Mouse (Mus musculus): ENCODE measurements around the gene Kansl3.

Gene Kansl3

DNA sequence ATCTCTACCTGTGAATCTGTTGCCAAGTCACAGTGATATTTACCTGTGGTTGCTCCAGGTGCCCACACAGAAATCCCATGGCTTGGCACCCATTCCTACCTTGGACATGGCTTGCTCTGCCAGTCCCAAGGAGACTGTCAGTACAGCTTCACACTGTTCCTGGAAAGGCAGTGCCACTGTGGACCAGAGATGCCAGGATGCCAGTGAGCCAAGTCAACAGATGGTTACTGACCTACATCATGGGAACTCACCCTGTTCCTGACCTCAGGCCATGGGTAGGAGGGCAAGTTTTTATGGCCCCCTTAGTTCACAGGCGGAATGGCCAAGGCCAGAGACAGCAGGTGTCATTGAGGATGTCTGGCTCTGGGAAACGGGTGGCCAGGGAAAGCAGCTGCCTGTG is 47.8 kb downstream of the Kansl3 start:
- no peak for DNase-seq

DNA sequence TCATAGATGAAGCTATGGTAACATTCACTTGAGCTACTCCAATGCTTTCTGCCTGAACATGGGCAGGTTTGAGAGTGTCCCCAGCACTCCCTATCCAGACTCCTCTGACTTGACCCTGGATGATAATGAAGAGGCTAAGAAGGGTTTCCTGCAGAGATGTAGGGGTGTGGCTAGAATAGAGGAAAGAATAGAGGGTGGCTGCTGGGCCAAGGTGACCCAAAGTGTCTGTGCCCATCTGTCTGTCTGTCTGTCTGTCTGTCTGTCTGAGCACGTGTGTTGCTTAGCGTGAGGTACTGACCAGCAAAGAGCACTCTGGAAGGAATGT is 53.2 kb downstream of the Kansl3 start:
- DNase-seq, result no peak

DNA sequence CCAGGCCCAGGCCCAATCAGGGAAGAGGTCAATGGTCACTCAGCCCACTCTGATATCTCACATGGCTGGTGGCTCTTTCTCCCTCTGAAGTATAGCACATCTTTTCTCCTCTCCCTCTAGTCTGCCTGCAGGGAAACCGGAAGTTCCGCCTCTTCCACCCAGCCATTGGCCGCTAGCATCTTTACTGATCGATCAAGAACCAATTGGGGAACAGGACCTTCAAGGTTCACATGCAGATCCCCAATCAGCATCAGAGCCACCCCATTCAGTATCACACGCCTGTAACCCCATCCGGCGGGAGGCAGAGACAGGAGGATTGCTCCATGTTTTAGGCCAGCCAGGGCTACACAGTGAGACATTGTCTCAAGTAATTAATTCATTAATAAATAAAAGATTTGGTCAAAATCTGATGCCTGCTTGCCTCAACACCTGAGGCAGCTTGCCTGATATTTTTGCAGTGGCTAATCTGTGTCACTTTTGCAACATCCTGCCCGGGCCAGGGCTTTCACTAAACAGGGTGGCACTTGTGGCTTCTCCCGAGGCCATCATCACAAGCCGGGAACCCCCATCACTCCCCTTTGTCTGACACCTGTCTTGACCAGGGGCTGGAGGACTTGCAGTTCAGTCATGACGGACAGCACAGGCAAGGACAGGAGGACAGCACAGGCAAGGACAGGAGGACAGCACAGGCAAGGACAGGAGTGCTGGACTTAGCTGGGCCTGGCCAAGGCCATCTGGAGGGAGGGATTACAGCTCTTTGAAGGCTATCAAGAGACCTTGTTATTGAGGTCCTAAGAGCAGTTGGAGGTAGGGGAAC is 53.8 kb downstream of the Kansl3 start:
- no peak for DNase-seq

DNA sequence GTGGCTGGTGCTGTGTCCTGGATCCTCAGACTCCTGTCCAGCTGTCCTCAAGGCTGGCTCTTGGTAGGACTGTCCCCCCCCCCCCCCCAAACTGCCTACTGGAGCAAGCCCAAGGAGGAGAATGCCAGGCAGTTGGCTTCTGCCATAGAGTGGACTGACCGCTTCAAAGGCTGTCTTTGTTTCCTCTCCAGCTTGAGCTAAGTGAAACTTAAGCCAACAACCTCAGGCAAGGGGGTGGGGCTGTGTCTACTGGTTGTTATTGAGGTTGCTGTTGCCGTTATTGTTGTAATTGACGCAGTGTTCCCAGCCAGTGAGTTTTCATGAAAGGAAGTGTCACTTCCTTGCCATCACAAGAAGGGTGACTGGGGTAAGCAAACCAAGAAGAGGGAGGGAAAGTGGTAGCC is 59.5 kb downstream of the Kansl3 start:
- DNase-seq, result no peak

DNA sequence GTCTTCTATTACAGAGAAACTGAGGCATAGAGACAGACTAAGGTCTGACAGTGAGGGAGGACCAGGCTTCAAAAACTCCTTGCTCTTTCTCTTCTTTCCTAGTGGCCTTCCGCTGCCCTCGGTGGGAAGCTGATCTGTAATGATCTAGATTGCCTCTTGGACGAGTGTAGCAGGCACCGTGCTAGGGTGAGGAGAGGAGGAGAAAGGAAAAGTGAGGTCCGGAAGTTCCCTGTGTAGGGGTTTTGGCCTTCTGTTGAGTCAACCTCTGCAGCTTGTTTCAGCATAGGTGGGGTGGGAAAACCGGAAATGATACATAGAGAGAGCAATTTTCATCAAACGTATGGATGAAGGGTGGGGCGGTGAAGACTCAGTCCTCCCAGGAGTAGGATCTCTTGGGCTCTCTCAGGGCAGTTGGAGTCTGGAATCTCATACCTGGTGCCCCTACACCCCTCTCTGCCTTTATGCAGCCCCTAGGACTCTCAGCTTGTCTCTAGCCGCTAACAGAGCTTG is 60.0 kb downstream of the Kansl3 start:
- DNase-seq, result no peak

DNA sequence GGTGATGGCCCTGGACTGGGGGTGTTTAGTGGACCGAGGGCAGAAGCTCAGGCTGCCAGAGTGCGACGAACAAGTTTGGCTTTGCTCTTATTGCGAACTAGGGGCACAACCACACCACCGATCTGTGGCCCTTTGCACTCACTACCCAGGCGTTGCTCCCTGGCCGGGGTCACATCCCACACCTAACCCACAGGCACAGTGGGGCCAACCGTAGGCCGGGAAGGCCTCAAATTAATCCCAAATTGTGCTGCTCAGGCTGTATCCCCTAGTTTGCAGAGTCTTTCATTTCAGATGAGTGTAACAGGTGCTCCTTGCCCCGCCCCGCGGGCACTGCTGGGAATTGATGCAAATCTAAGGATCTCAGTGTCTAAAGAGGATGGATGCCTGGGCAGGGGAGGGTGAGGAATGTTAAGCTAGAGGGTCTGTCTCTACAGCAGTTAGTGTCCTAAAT is 60.5 kb downstream of the Kansl3 start:
- DNase-seq, result peak; percentile 58

DNA sequence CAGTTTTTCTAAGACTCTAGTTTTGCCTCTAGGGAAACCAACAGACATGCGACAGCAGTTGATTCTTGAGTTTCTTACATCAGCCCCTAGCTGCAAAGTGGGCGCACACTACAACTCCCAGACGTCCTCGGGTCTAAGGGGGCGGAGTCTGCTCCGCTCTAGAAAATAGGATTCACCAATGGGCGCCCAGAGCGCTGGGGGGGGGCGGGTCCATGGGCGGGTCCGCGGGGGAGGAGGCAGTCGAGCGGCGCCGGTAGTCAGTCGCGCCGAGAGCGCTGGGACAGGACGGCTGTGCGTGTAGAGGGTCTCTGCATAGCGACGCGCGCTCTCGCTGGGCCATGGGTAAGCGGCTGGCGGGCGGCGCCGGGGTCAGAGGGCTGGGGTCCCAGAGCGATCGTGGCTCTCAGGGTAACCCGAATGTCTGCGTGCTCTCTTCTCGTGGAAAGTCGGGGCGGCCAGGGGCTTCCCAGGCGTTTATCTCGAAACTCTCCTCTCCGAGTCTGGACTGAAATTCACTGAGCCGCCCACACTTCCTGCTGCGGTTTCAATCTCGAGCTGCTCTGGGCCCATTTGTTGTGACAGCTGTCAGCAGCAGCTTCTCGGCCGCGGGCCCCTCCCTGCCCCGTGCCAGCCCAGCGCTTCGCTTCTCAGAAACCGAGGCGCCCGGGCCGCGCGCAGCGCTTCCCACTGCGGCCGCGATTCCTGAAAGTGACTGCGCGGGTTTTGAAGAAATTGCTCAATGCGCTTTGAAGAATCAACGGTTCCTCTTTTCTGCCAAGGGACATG is 61.3 kb downstream of the Kansl3 start, which contains the start of gene Arid5a:
Gene Arid5a, plus strand, starts transcription at position 239 of the 786 bp plus-strand sequence.
- peak; percentile 93 for DNase-seq

DNA sequence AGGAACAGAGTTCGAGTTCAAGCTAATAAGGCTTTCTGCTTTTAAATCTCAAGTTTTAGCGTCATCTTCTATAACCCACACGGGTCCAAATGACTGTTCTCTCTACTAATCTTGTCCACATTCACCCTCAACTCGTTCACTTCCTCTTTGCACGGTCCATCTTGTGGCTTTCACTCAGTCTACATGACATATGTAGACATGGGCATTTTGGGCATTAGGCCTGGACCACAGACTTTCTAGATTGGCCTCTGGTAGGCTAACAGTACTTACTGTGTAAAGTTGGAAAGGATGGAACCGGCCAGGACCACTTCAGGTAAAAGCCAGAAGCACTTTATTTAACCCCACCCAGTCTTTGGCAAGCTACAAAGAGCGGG is 61.9 kb downstream of the Kansl3 start:
- no peak for DNase-seq

DNA sequence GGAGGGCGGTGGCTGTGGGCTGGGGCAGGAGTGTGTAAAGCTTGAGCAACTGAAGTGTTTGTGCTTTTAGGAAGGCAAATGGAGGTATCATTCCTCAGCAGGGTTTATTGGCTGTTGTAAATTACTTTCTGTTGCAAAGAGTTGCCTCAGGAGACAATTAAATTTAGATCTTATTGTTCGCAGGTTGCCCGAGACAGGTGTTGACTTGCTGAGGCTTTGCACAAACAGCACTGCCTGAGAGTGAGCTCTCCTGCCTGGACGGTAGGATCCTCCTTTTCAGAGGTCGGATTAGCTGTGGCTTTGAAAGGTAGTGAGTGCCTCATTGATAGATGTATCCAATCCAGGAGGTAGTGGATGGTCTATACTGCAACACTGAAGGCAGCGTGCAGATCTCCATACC is 62.9 kb downstream of the Kansl3 start:
- DNase-seq, result no peak

DNA sequence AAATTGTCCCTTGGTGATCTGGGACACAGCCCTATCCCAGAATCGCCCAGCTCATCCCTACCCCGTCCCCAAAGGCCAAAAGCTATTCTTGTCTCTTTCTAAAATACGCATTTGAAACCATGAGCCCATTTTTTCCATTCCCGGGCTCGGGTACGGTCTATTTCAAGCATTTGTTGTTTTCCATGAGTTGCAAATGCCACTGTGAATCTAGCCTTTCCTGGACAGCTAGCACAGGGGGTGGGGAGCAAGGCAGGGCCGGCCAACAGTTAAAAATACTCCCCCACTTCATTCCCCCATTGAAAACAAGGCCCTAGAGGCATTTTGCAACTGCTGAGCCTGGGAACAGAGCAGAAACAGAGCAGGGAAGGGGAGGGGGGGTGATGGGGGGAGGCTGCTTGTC is 64.2 kb downstream of the Kansl3 start:
- DNase-seq, result no peak

DNA sequence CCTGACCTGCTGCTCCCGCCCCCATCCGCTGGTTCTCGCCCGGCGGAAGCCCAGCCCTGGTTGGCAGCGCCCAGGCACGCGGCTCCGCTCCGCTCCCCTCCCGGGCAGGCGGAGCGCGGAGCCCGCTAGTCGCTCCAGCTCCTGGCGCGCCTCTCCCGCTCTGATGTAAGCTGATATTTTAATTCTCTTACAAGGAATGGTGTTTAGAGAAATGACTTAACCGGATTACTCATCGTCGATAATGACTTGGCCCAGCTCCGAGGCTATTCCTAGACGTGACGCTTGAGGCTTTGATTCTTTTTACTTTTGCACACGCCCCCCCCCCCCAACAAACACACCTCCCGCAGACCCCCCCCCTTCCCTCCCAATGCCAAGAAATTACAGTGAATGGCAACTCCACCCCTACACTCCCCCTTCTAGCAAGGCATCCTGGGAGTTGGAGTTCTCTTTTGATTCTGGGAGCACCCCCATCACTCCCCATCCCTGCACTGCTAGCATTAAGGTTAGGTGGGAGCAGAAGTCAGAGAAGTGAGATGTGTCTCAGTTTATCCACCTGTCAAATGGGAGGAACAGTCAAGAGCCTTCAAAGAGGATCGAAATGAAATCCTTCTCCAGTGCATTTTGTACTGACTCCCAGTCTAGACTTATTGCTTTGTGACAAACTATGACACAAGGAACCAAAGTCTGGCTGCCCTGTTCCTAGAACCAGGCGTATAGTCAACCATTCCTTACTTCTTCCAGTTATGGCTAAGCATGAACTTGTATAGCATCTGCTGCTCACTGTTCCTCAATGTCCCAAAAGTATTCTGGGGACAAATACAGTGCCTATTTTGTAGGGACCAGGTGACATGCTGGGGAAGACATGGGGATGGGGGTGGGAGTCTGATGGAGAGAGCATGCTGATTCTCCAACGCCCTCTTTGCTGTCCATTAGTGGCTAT is 65.3 kb downstream of the Kansl3 start:
- peak; percentile 62 for DNase-seq

DNA sequence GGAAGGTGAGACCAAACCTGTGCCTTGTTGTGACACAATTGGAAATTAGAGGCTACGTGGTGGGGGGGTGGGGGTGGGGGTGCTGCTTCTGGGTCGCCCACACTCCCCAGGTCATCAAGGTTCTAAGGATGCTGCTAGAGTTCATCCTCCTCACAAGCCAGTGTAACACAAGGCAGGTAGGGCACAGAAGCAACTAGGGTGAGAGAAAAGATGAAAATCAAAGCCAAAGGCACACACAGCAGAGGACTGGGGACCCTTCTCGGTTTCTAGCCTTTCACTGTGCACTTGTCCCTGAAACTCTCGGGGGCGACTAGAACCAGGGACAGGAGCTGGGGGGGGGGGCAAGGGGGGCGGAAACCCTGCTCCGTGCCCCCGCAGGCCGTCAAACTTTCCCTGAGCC is 66.0 kb downstream of the Kansl3 start:
- no peak for DNase-seq

DNA sequence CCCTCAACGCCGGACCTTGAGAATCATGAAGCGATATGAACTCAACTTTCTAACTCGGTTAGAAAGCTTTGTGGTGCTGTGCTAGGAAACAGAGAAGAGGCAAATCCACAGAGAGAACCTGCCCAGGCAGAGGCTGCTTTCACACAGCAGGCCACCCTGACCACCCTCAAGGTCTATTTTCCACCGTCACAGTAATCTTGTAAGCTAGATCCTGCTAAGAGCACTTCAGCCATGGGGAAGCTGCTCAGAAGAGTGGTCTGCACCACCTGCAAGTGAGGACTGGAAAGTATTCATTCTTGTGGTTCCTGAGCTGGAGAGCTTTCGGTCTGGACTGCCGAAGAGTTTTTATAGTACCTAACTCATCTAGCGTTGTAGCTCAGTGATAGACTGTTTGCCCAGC is 66.7 kb downstream of the Kansl3 start:
- DNase-seq, result no peak

DNA sequence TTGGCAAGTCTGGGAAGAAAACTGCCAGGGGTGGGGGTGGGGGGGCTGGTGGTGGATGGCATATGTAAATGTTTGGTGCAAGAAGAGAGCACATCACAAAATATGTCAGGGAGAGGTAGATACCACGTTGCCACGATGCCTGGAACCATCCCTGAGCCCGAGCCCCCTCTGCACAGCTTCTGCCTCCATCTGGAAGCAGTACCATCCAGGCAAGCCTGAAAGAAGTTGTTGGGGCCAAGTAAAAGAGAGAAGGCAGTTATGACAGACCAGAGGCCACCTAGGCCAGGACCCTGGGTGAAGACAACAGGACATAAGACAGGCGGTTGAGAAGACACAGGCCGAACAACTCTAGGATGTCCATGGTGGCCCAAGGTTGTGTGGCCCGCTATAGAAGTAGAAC is 68.5 kb downstream of the Kansl3 start:
- no peak for DNase-seq

DNA sequence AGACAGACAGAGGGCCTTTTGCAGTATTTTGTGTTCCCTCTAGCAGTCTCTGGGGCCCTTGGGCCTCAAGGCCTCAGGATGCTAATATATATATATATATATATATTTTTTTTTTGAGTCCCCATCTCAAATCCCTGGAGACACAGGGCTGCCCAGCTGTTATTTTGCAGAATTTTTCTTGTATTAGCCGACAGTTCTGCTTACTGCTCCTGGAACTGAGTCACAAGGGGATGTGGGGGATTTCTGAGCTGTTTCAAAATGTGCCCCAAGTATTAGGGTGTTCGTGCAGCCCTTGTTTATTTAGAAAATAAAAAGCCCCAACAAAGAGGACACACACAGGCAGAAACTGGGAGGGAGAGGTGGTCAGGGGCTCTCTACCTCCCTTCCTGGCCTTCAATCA is 69.3 kb downstream of the Kansl3 start:
- DNase-seq, result no peak

DNA sequence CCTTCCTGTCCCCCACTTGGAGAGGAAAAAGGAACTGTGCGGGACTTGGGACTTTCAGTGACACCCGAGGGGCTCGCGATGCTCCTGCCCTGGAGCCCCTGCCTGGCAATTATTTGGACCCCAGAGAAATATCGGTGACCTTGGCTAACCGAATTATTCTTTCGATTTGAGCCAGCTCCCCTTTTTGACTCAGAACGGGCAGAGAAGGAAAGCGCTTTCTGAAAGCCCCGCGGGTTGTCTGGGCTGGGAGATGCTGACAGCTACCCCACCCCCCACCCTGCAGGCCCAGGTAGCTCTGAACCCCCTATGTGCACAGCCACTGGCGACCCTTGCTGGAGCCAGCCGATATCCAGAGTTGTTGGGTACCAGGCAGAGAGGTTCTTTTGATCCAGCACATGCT is 69.9 kb downstream of the Kansl3 start:
- DNase-seq, result no peak

DNA sequence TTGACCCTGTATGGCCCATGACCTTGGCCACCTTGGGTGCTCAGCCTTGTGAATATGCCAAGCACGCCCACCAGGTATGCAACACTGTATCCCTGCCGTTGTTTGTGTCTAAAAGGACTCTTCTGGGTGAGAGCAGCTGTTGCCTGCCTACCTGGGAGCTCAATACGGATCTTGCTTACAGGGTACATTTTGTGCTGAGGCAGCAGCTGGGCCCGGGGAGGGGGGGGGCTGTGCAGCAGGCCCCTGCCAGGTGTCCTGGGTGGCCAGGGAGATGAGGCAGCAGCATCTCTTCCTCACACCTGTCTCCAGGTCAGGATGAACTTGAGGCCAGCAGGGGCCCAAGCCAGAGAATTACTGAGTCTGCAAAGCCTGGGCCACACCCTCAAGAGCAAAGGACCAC is 70.9 kb downstream of the Kansl3 start:
- DNase-seq, result no peak

DNA sequence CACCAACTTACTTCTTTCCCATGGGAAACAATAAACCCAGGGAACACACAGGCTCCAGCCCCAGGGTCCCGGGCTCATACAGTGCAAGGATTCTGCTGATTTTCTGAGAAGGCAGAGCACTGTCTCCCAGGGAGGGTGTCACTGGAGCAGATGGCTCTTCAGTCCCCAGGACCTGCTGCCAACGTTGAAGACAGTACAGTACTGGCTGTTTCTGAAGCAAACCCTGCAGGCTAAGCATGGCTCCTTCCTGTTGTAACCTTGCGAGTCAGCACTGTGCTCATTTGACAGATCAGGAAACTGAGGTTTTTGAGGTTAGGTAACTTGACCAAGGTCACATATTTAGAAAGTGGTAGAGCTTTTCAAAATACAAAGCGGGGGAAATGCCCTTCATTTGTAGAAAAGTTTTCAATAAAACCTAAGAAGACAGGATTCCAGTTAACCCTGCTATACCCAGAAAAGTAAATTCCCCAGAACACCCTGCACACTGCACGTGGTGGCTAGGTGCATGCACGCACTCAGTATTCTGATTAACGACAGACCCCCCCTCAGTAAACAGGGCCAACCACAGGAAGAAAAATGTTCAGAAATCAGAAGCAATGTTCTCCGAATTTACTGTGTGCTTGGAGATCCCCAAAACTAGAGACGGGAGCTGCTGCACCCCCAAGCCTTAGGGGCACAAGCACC is 72.4 kb downstream of the Kansl3 start:
- no peak for DNase-seq

DNA sequence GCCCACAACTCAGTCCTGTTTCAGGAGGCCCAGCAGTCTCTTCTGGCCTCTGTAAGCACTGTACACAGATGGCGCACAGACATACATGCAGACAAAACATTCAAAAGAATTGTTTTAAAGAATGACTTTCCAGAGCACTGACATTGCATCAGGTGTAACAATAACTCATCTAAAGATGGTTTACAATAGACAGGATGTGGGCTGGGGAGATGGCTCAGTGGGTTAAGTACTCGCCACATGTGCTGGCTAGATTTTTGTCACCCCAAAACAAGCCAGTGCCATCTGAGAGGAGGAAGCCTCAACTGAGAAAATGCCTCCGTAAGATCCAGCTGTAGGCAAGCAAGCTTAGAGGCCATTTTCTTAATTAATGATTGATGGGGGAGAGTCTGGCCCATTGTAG is 74.6 kb downstream of the Kansl3 start:
- peak; percentile 53 for DNase-seq

DNA sequence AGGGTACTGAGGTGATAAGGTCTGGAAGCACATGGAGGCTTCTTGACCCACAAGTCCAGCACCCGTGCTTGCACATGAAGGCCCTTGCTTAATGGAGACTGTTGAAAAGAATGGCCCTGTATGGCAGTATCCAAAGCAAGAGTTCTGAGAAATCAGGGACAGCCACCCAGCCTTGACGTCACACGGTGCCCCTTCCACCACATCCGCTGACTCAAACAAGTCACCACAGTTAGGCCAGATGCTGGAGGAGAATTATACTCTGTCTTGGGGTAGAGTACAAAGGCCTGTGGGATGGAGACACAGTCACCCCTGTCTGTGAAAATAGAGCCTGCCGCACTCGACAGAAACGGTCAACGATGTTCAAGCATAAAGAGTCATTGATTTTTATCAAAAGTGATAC is 75.5 kb downstream of the Kansl3 start:
- DNase-seq, result peak; percentile 64
